Mouse (Mus musculus) liver, embryonic 14.5 days (tissue): ENCODE measurements around the gene Parp11. TPM values are rescaled to one million over a fixed set of nuclear protein-coding genes. Genes with fewer than 3 reads are reported as not detected.
"Not testable (repeated sequence)": the region's sequence is repeated elsewhere in the genome, so short reads cannot be mapped to it uniquely, and the experiment has no call there.

Experiments
- ATAC-seq: fragments of 200-750 bp; cut with Nextera tagmentation; 2 replicates; pipeline ENCODE4 v1.8.0; 2017; ENCODE audit warnings: moderate number of reproducible peaks, mild to moderate bottlenecking, moderate library complexity; ENCODE audit not compliant: insufficient read depth
- DNase-seq, 3 experiments: peaks; one replicate each; pipeline ENCODE4 v3.0.0-alpha.2; 2012 to 2013; ENCODE audit warnings: low read depth in 3 of 3, low spot score in 3 of 3
- H3K27ac ChIP-seq: fragments of 300-500 bp; sonication (generic); 2 replicates; pipeline ENCODE4 v1.5.1; 2014; ENCODE audit warnings: moderate library complexity, mild to moderate bottlenecking, control low read depth, inconsistent platforms
- H3K27me3 ChIP-seq: fragments of 300-500 bp; sonication (generic); 2 replicates; pipeline ENCODE4 v1.6.1; 2014; ENCODE audit warnings: mild to moderate bottlenecking, low read length, moderate library complexity; ENCODE audit not compliant: control insufficient read depth, insufficient read depth
- H3K36me3 ChIP-seq: fragments of 300-500 bp; sonication (generic); replicated peaks from 2 replicates; pipeline ENCODE4 v1.6.1; 2014; ENCODE audit warnings: low read depth; ENCODE audit not compliant: control insufficient read depth, insufficient read depth
- H3K4me1 ChIP-seq, 2 experiments: fragments of 200-500 bp in 1 of 2; fragments of 300-500 bp in 1 of 2; sonication (generic) in 1 of 2; replicated peaks; 2 replicates each; pipeline ENCODE4 v1.6.1; 2012 to 2014; ENCODE audit warnings: antibody characterized with exemption in 1 of 2, inconsistent platforms in 1 of 2, low read length in 1 of 2; ENCODE audit not compliant: control insufficient read depth in 2 of 2, insufficient read depth in 2 of 2
- H3K4me2 ChIP-seq: fragments of 300-500 bp; sonication (generic); 2 replicates; pipeline ENCODE4 v1.6.1; 2014; ENCODE audit warnings: low read depth, mild to moderate bottlenecking, control low read depth, moderate library complexity
- H3K4me3 ChIP-seq, 2 experiments: fragments of 200-500 bp in 1 of 2; fragments of 300-500 bp in 1 of 2; sonication (generic) in 1 of 2; 2 replicates each; pipeline ENCODE4 v1.5.1; 2012 to 2014; ENCODE audit warnings: low read depth in 2 of 2, low read length in 2 of 2, mild to moderate bottlenecking in 2 of 2, control low read depth in 1 of 2, inconsistent platforms in 1 of 2, moderate library complexity in 1 of 2; ENCODE audit not compliant: insufficient read depth in 1 of 2
- H3K9ac ChIP-seq: fragments of 300-500 bp; sonication (generic); replicated peaks from 2 replicates; pipeline ENCODE4 v1.6.1; 2014; ENCODE audit warnings: mild to moderate bottlenecking, control low read depth, moderate library complexity
- H3K9me3 ChIP-seq: fragments of 300-500 bp; sonication (generic); 2 replicates; pipeline ENCODE4 v1.6.1; 2016; ENCODE audit warnings: low read length, mixed read lengths; ENCODE audit not compliant: control insufficient read depth
- CTCF ChIP-seq: IDR thresholded peaks from 2 replicates; pipeline ENCODE4 v1.5.1; 2016; ENCODE audit warnings: antibody characterized with exemption, low read depth, control low read depth
- EP300 ChIP-seq: IDR thresholded peaks from 2 replicates; pipeline ENCODE4 v1.6.1; 2016; ENCODE audit warnings: antibody characterized with exemption, low read depth
- WGBS: fragments of 180-500 bp; shearing (Covaris S2); extraction: QIAGEN DNeasy Blood & Tissue Kit; methylation state at CpG from one replicate; pipeline ENCODE4 v1.1.7; 2014; ENCODE audit not compliant: insufficient replicate concordance; 5-methylcytosine and 5-hydroxymethylcytosine counted together
- polyA plus RNA-seq, 2 experiments: library from polyadenylated mRNA; depleted of rRNA in 1 of 2; stranded (reverse) in 1 of 2; unstranded in 1 of 2; fragments of >200 nt; fragmentation: Nextera tagmentation in 1 of 2; extraction: Ambion mirVana in 1 of 2; gene quantifications; 2 replicates each; pipeline versions ENCODE4 v1.2.1 to v1.2.3; 2012 to 2014

The Parp11 gene
- polyA plus RNA-seq, 2 experiments: 5.0 to 5.7 TPM

DNA sequence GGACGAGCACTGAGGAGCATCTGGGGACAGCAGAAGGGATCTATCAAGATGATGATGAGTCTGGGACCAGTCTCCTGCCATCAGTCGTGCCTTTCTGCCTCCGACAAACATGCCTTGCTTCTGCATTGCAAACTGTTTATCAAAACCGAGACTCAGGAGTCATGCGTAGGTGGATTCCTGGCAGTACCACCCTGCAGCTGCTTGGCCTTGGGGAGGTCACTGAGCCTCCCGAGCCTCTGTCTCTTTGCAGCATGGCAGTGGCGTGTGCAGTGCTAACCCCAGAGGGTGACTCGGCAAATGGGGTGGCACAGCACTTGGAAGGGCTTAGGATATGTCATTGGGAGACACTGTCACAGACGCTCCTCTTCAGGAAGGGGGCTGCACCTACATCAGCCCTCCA lies 53.5 kb downstream of the Parp11 start:
- no peaks in the 10 kb centered on the region for H3K27me3 ChIP-seq
- H3K36me3 ChIP-seq: no peaks in the 10 kb centered on the region
- no peak overlapping the region for H3K9ac ChIP-seq
- DNase-seq: no peak
- no peak overlapping the region for H3K27ac ChIP-seq
- no peak for ATAC-seq
- WGBS: 50% methylated on average over 9 of the region's 9 CpGs
- no peak overlapping the region for H3K4me3 ChIP-seq
- H3K4me1 ChIP-seq: no peaks in the 10 kb centered on the region
- no peak overlapping the region for H3K4me2 ChIP-seq
- H3K9me3 ChIP-seq: no peaks in the 10 kb centered on the region
- no peak for TF ChIP-seq EP300
- no peak for TF ChIP-seq CTCF

DNA sequence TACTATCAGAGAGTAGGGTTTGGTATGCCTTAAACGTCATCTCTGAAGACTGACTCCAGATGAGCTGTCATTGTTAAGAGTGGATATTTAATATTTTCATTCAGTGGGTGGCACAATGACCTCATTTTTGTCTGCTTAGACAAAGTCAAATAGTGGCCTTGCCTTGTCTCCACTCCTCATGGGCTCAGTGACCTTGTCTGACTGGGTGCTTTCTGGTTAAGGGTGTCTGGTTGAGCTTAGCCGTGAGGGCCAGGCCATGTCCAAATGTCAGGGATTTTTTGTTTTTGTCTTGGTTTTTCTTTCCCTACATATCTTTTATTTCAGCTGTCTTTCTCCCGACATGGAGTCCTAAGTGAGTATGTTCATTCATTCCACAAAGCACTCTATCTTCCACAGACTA lies 54.2 kb downstream of the Parp11 start:
- 75% methylated on average over 3 of the region's 3 CpGs for WGBS
- DNase-seq: no peak
- ATAC-seq: no peak

DNA sequence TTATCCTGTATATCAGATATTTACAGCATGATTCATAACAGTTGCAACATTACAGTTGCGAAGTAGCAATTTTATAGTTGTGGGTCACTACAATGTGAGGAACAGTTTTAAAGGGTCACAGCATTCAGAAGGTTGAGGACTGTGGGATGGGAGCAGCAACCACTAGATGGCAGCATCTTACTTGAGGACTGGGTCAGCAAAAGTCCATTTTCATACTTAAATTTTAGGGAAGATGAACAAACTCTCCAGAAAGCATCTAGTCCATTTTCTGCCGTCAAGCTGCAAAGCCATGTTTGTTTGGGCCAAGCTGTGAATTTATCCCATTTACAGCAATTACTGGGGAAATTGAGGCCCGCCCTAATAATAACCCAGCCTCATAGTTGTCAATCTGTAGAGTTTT lies 55.9 kb downstream of the Parp11 start:
- Histone ChIP-seq H3K9me3 (no peaks in the 10 kb centered on the region), H3K27me3 (no peaks in the 10 kb centered on the region), H3K36me3 (no peaks in the 10 kb centered on the region), H3K4me2 (no peak overlapping the region), H3K4me1 (no peaks in the 10 kb centered on the region), H3K4me3 (no peak overlapping the region), H3K9ac (no peak overlapping the region), H3K27ac (no peak overlapping the region)
- TF ChIP-seq CTCF (peak; percentile 67), EP300 (no peak)
- DNase-seq (peak in 1 of 3 experiments; percentile 2), ATAC-seq (no peak)
- 30% methylated on average over 3 of the region's 3 CpGs for WGBS

More for the DNA sequence above, 54.2 kb downstream of the Parp11 start:
- H3K9ac ChIP-seq: no peak overlapping the region
- H3K4me1 ChIP-seq: no peaks in the 10 kb centered on the region
- no peak overlapping the region for H3K4me3 ChIP-seq
- H3K36me3 ChIP-seq: no peaks in the 10 kb centered on the region
- TF ChIP-seq EP300 (no peak), CTCF (no peak)
- H3K9me3 ChIP-seq: no peaks in the 10 kb centered on the region
- no peaks in the 10 kb centered on the region for H3K27me3 ChIP-seq
- H3K27ac ChIP-seq: no peak overlapping the region
- H3K4me2 ChIP-seq: no peak overlapping the region

DNA sequence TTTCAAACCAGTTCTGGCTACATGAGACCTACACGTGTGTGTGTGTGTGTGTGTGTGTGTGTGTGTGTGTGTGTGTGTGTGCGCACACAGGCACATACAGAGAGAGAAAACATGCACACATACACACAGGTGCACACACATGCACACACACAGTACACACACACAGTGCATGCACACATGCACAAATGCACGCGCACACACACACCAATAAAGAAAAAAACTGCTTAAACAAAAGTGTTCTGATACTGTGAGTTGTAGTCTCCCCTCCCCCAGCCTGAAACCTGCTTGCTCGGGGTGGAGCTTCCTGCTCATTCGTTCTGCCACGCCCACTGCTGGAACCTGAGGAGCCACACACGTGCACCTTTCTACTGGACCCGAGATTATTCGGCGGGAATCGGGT lies 67.1 kb downstream of the Parp11 start:
- 73% methylated on average over 7 of the region's 12 CpGs for WGBS
- not testable (repeated sequence) for ATAC-seq, H3K27ac ChIP-seq, H3K4me2 ChIP-seq, H3K36me3 ChIP-seq, DNase-seq, H3K9ac ChIP-seq, H3K4me1 ChIP-seq, H3K4me3 ChIP-seq, H3K9me3 ChIP-seq, H3K27me3 ChIP-seq

DNA sequence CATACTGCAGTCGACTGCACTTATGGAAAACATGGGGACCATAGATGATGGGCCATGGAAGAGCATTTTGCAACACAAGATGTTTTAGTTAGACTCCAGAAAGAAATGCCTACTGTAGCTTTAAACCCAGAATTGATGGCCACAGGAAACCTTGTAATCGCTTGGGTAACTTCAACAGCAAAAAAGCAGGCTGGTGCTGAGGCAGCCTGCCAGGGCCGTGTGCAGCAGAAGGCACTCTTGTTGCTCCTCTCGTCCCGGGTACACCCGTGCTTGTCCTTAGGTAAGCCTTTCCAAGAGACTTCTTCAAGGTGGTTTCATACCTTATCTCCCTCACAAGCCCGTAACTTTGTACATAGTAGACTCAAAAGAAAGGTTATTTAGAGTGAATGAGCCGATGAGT lies 74.5 kb downstream of the Parp11 start:
- Histone ChIP-seq H3K9ac (no peak overlapping the region), H3K9me3 (no peaks in the 10 kb centered on the region), H3K27me3 (no peaks in the 10 kb centered on the region), H3K4me2 (no peak overlapping the region), H3K4me3 (no peak overlapping the region), H3K4me1 (no peaks in the 10 kb centered on the region; a peak in 1 of 4 replicates), H3K27ac (no peak overlapping the region), H3K36me3 (no peaks in the 10 kb centered on the region)
- 47% methylated on average over 8 of the region's 8 CpGs for WGBS
- DNase-seq (no peak), ATAC-seq (no peak)
- TF ChIP-seq EP300 (no peak), CTCF (no peak)

DNA sequence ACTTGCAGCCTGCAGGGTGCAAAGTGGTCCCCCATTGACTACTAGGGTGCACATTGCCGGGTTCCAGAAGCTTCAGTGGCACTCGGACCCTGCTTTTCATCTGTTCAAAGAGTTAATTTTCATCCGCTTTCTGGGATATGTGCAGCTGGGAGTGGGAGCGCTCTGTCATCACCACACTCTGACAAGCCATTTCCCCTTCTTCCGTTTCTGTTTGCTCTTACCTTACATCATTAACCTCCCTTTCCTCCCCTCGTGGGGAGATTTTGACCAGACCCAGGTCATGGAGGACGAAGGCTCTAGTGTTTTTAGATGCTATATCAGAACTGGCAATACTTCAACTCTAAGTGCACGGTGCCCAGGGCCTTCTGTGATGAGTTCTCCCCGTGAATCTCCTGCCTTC lies 75.7 kb downstream of the Parp11 start:
- no peak overlapping the region for H3K27ac ChIP-seq
- no peak overlapping the region for H3K4me2 ChIP-seq
- no peaks in the 10 kb centered on the region for H3K9me3 ChIP-seq
- H3K36me3 ChIP-seq: no peaks in the 10 kb centered on the region
- DNase-seq (no peak), ATAC-seq (no peak)
- TF ChIP-seq CTCF: no peak
- no peak for TF ChIP-seq EP300
- no peaks in the 10 kb centered on the region; a peak in 1 of 4 replicates for H3K4me1 ChIP-seq
- H3K4me3 ChIP-seq: no peak overlapping the region
- H3K27me3 ChIP-seq: no peaks in the 10 kb centered on the region
- WGBS: 9% methylated on average over 9 of the region's 9 CpGs
- H3K9ac ChIP-seq: no peak overlapping the region
